Comparison of ENCODE assay signal across 9 mouse cellular contexts in genomic region chr11:95827464-95828085, GRCm38 (mm10). TPM values are rescaled to one million over a fixed set of nuclear protein-coding genes. Genes with fewer than 3 reads are reported as not detected.
DNase-seq lines count a peak whose midpoint lies in the region; ATAC-seq lines count a peak whose summit lies in the region.
"Had no signal": no experiment of that assay in that cellular context is flagged by ENCODE, and none has a peak within 500 bp of the region (broad histone marks: within the 10 kb centered on the region; RNA-seq: fewer than 3 reads in every experiment).

No protein-coding gene starts in this region.

- WGBS in heart, embryonic 12.5 days: 13% methylated on average over 3 of the region's 3 CpGs

- DNase-seq in heart, adult 18-20 months: peak; percentile 68 to 89
- peak; percentile 73 for DNase-seq in CD4-positive helper T cell, adult 2 months (ENCODE audit: low read depth, low spot score)
- DNase-seq in adrenal gland, postnatal 36 days: peak; percentile 74 to 81
- DNase-seq in kidney, postnatal 25 days: peak; percentile 75 to 84
- peak; percentile 56 to 83 for DNase-seq in lung, postnatal 4 days
- DNase-seq in thymus, postnatal 0 days (ENCODE audit: low spot score): peak; percentile 77

- H3K36me3 ChIP-seq in heart, embryonic 12.5 days: no peaks in the 10 kb centered on the region

- no peak overlapping the region for H3K4me3 ChIP-seq in heart, embryonic 12.5 days

- H3K4me2 ChIP-seq in heart, embryonic 12.5 days: no peak overlapping the region

- peaks cover 59% of the 10 kb centered on the region for H3K27me3 ChIP-seq in heart, embryonic 12.5 days (replicated peaks)

- no peak overlapping the region for H3K27ac ChIP-seq in heart, embryonic 12.5 days (ENCODE audit: poor library complexity, severe bottlenecking)
- H3K27ac ChIP-seq: macrophage had no signal

- H3K4me1 ChIP-seq in heart, embryonic 12.5 days (replicated peaks): peaks cover 46% of the 10 kb centered on the region

- ATAC-seq in heart, embryonic 12.5 days (ENCODE audit: insufficient number of reproducible peaks, low FRiP score): no peak
- peak; percentile 23 for ATAC-seq in erythroblast, adult 5-6 weeks (replicated peaks; ENCODE audit: low FRiP score, poor library complexity, severe bottlenecking)

- H3K9ac ChIP-seq in heart, embryonic 12.5 days: no peak overlapping the region

- H3K9me3 ChIP-seq in heart, embryonic 12.5 days (replicated peaks): no peaks in the 10 kb centered on the region

RNA-seq across cellular contexts. Expression of gene Phospho1, which starts 3.3 kb away (rescaled TPM):
- total RNA-seq in heart, adult 18-20 months (2021): 100 to 1,000 TPM; 165 to 174 TPM
- polyA plus RNA-seq in heart, embryonic 12.5 days (2016; fragmentation: Nextera tagmentation; extraction: Ambion mirVana): 0.65 and 0.66 TPM in 2 replicates
- total RNA-seq in adrenal gland, postnatal 36 days (2021): 100 to 1,000 TPM; 119 to 160 TPM
- total RNA-seq in erythroblast, adult 5-6 weeks (2015; ENCODE audit: low replicate concordance): 71.9 and 86.1 TPM in 2 replicates
- 54.2 and 57.9 TPM in 2 replicates for total RNA-seq in erythroblast, adult 5-6 weeks (2017; ENCODE audit: low replicate concordance)
- 0.36 and 0.46 TPM in 2 replicates for polyA plus RNA-seq in thymus, postnatal 0 days (2015; fragmentation: Nextera tagmentation; extraction: Ambion mirVana)

RNA-seq across cellular contexts. Expression of gene Gngt2, which starts 9.4 kb away (rescaled TPM):
- 10 to 100 TPM; 19.2 to 22.1 TPM for total RNA-seq in heart, adult 18-20 months (2021)
- 39.1 and 39.2 TPM in 2 replicates for polyA plus RNA-seq in heart, embryonic 12.5 days (2016; fragmentation: Nextera tagmentation; extraction: Ambion mirVana)
- 10 to 100 TPM; 14.3 to 30.9 TPM for total RNA-seq in adrenal gland, postnatal 36 days (2021)
- total RNA-seq in erythroblast, adult 5-6 weeks (2015; ENCODE audit: low replicate concordance): 9.8 and 15.0 TPM in 2 replicates
- total RNA-seq in erythroblast, adult 5-6 weeks (2017; ENCODE audit: low replicate concordance): 9.4 and 13.0 TPM in 2 replicates
- 92.9 and 111 TPM in 2 replicates for polyA plus RNA-seq in thymus, postnatal 0 days (2015; fragmentation: Nextera tagmentation; extraction: Ambion mirVana)

RNA-seq across cellular contexts. Expression of gene Abi3, which starts 14.7 kb away (rescaled TPM):
- total RNA-seq in heart, adult 18-20 months (2021): 1 to 10 TPM; 9.2 to 9.9 TPM
- polyA plus RNA-seq in heart, embryonic 12.5 days (2016; fragmentation: Nextera tagmentation; extraction: Ambion mirVana): 22.3 and 26.0 TPM in 2 replicates
- total RNA-seq in adrenal gland, postnatal 36 days (2021): 10 to 100 TPM; 11.3 to 19.3 TPM
- 4.8 and 6.7 TPM in 2 replicates for total RNA-seq in erythroblast, adult 5-6 weeks (2015; ENCODE audit: low replicate concordance)
- total RNA-seq in erythroblast, adult 5-6 weeks (2017; ENCODE audit: low replicate concordance): 3.5 and 5.5 TPM in 2 replicates
- 181 and 185 TPM in 2 replicates for polyA plus RNA-seq in thymus, postnatal 0 days (2015; fragmentation: Nextera tagmentation; extraction: Ambion mirVana)
